Mouse (Mus musculus) brain, embryonic 14.5 days (tissue): ENCODE measurements around the gene Sec63.

Experiments
- CTCF ChIP-seq: fragments of 200-500 bp; IDR thresholded peaks from 2 replicates; pipeline ENCODE4 v1.5.1; 2012; ENCODE audit warnings: inconsistent platforms, mild to moderate bottlenecking, moderate library complexity, borderline replicate concordance; ENCODE audit not compliant: insufficient read depth, insufficient read length; ENCODE audit errors: extremely low read depth
- POLR2A ChIP-seq: fragments of 200-500 bp; IDR thresholded peaks from 2 replicates; pipeline ENCODE4 v1.6.1; 2012; ENCODE audit warnings: mild to moderate bottlenecking, inconsistent platforms, borderline replicate concordance; ENCODE audit not compliant: poor library complexity, insufficient read depth, insufficient read length, severe bottlenecking; ENCODE audit errors: extremely low read depth

DNA sequence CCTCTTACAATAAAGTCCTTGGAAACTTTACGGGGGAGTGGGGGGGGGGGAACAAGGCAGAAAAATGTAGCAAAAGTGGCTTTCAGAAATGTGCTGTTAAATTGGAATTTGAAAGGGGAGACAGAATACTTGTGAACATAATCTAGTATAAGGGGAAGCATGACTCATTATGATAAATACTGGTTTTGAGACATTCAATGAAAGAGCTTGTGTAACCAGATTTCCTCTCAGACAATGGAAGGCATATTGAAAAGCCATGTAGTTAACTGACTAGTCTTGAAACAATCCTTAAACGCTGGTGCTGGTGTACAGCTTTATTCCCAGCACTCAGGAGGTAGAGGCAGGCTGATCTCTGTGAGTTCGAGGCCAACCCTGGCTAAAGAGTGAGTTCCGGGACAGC lies 1.6 kb upstream of the Sec63 start:
- TF ChIP-seq CTCF (no peak), POLR2A (no peak)
